Mouse (Mus musculus) forebrain, embryonic 15.5 days (tissue): ENCODE measurements around the gene Inka2. TPM values are rescaled to one million over a fixed set of nuclear protein-coding genes. Genes with fewer than 3 reads are reported as not detected.

Experiments used
- ATAC-seq: fragments of 200-750 bp; cut with Nextera tagmentation; replicated peaks from 2 replicates; pipeline ENCODE4 v1.8.0; 2017; ENCODE audit warnings: mild to moderate bottlenecking, moderate TSS enrichment, moderate library complexity
- H3K27ac ChIP-seq: fragments of 300-500 bp; sonication (generic); replicated peaks from 2 replicates; pipeline ENCODE4 v1.5.1; 2015; ENCODE audit warnings: mild to moderate bottlenecking, inconsistent platforms
- H3K27me3 ChIP-seq: fragments of 300-500 bp; sonication (generic); 2 replicates; pipeline ENCODE4 v1.6.1; 2015; ENCODE audit warnings: inconsistent platforms
- H3K36me3 ChIP-seq: fragments of 300-500 bp; sonication (generic); 2 replicates; pipeline ENCODE4 v1.6.1; 2015; ENCODE audit warnings: mild to moderate bottlenecking, inconsistent platforms
- H3K4me1 ChIP-seq: fragments of 300-500 bp; sonication (generic); 2 replicates; pipeline ENCODE4 v1.6.1; 2015; ENCODE audit warnings: inconsistent platforms
- H3K4me2 ChIP-seq: fragments of 300-500 bp; sonication (generic); replicated peaks from 2 replicates; pipeline ENCODE4 v1.6.1; 2015; ENCODE audit warnings: mild to moderate bottlenecking, inconsistent platforms
- H3K4me3 ChIP-seq: fragments of 300-500 bp; sonication (generic); 2 replicates; pipeline ENCODE4 v1.5.1; 2015; ENCODE audit warnings: mild to moderate bottlenecking, inconsistent platforms
- H3K9ac ChIP-seq: fragments of 300-500 bp; sonication (generic); replicated peaks from 2 replicates; pipeline ENCODE4 v1.6.1; 2015; ENCODE audit warnings: mild to moderate bottlenecking, inconsistent platforms
- H3K9me3 ChIP-seq: fragments of 300-500 bp; sonication (generic); 2 replicates; pipeline ENCODE4 v1.6.1; 2016; ENCODE audit warnings: inconsistent platforms
- WGBS: fragments of 180-500 bp; shearing (Covaris S2); methylation state at CpG from one replicate; pipeline ENCODE4 v1.1.7; 2015; ENCODE audit warnings: mixed read lengths; 5-methylcytosine and 5-hydroxymethylcytosine counted together
- polyA plus RNA-seq: library from polyadenylated mRNA; unstranded; fragments of >200 nt; fragmentation: Nextera tagmentation; extraction: Ambion mirVana; gene quantifications from 2 replicates; pipeline ENCODE4 v1.2.1, GENCODE M21; 2015

Gene Inka2
- polyA plus RNA-seq, 1 experiment from 2014 or later, result 3.1 TPM

GRCm38 (mm10) chr3:105769380-105769779 is 65.0 kb downstream of the Inka2 start:
- no peak overlapping the region for H3K27ac ChIP-seq
- 0 out of 2 replicates have a peak, but pooled peaks cover 3% of the 10 kb centered on the region for H3K9me3 ChIP-seq
- no peaks in the 10 kb centered on the region for H3K36me3 ChIP-seq
- H3K4me3 ChIP-seq, result no peak overlapping the region
- WGBS, result 93% methylated on average over 2 of the region's 2 CpGs
- no peak overlapping the region for H3K4me2 ChIP-seq
- no peak overlapping the region for H3K9ac ChIP-seq
- H3K4me1 ChIP-seq, result no peaks in the 10 kb centered on the region
- no peak for ATAC-seq
- no peaks in the 10 kb centered on the region for H3K27me3 ChIP-seq

Other genes starting within 250 kb of the Inka2 start
- 31.6 and 33.6 TPM in 2 replicates for gene Ddx20, start 17.0 kb upstream of the Inka2 start, polyA plus RNA-seq
- 76.3 and 78.3 TPM in 2 replicates for gene Rap1a, start 96.7 kb downstream of the Inka2 start, polyA plus RNA-seq
- 0.23 and 0.46 TPM in 2 replicates for gene Adora3, start 166.3 kb downstream of the Inka2 start, polyA plus RNA-seq
- 0.24 TPM in 1 of 2 replicates, not detected in the other for gene Tmigd3, start 166.3 kb downstream of the Inka2 start, polyA plus RNA-seq
- 0.20 and 0.23 TPM in 2 replicates for gene I830077J02Rik, start 228.1 kb downstream of the Inka2 start, polyA plus RNA-seq